Mouse (Mus musculus) MEL (cell line): ENCODE results near the gene Dnaic2. TPM values are rescaled to one million over a fixed set of nuclear protein-coding genes. Genes with fewer than 3 reads are reported as not detected.

Experiments used
- DNase-seq: peaks from one replicate; pipeline ENCODE4 v3.0.0; 2011; ENCODE audit warnings: low read depth, low spot score
- H3K27ac ChIP-seq: 2 replicates; pipeline ENCODE4 v1.5.1; 2012; ENCODE audit warnings: low read depth, mild to moderate bottlenecking, control low read depth, low read length, moderate library complexity; ENCODE audit not compliant: control insufficient read depth
- H3K27me3 ChIP-seq, 2 experiments: fragments of 150-350 bp in 1 of 2; sonication (generic) in 1 of 2; 2 replicates each; pipeline ENCODE4 v1.6.1; 2012; ENCODE audit warnings: low read length in 2 of 2, mild to moderate bottlenecking in 2 of 2, improper control_type of control experiment in 1 of 2, moderate library complexity in 1 of 2; ENCODE audit not compliant: insufficient read depth in 2 of 2, control insufficient read depth in 1 of 2
- H3K36me3 ChIP-seq, 2 experiments: 2 replicates each; pipeline ENCODE4 v1.6.1; 2012 to 2014; ENCODE audit warnings: low read length in 2 of 2, improper control_type of control experiment in 1 of 2, inconsistent platforms in 1 of 2, mild to moderate bottlenecking in 1 of 2; ENCODE audit not compliant: insufficient read depth in 2 of 2, control insufficient read depth in 1 of 2
- H3K4me1 ChIP-seq, 2 experiments: fragments of 150-350 bp in 1 of 2; sonication (generic) in 1 of 2; 2 replicates each; pipeline ENCODE4 v1.6.1; 2012; ENCODE audit warnings: low read length in 2 of 2, improper control_type of control experiment in 1 of 2, mild to moderate bottlenecking in 1 of 2; ENCODE audit not compliant: insufficient read depth in 2 of 2, control insufficient read depth in 1 of 2
- H3K4me3 ChIP-seq, 2 experiments: fragments of 150-350 bp in 1 of 2; sonication (generic) in 1 of 2; 2 replicates each; pipeline ENCODE4 v1.5.1; 2012; ENCODE audit warnings: low read depth in 2 of 2, low read length in 2 of 2, mild to moderate bottlenecking in 2 of 2, moderate library complexity in 2 of 2, control low read depth in 1 of 2, improper control_type of control experiment in 1 of 2; ENCODE audit not compliant: control insufficient read depth in 1 of 2, insufficient read depth in 1 of 2
- H3K79me2 ChIP-seq: 2 replicates; pipeline ENCODE4 v1.6.1; 2012; ENCODE audit warnings: mild to moderate bottlenecking, low read length, moderate library complexity; ENCODE audit not compliant: control insufficient read depth, poor library complexity, insufficient read depth
- H3K9ac ChIP-seq: 2 replicates; pipeline ENCODE4 v1.6.1; 2012; ENCODE audit warnings: low read depth, mild to moderate bottlenecking, control low read depth, low read length, moderate library complexity; ENCODE audit not compliant: control insufficient read depth, poor library complexity, severe bottlenecking
- H3K9me3 ChIP-seq: fragments of 150-350 bp; sonication (generic); replicated peaks from 2 replicates; pipeline ENCODE4 v1.6.1; 2012; ENCODE audit warnings: mild to moderate bottlenecking, low read length, improper control_type of control experiment, moderate library complexity; ENCODE audit not compliant: insufficient read depth
- E2F4 ChIP-seq: IDR thresholded peaks from 2 replicates; pipeline ENCODE4 v1.6.1; 2011; ENCODE audit warnings: low read depth, low read length, improper control_type of control experiment, borderline replicate concordance
- ELF1 ChIP-seq: IDR thresholded peaks from 2 replicates; pipeline ENCODE4 v1.6.1; 2014; ENCODE audit warnings: low read depth, mild to moderate bottlenecking, inconsistent platforms, low read length, improper control_type of control experiment, moderate library complexity
- EP300 ChIP-seq, 2 experiments: IDR thresholded peaks; 2 replicates each; pipeline ENCODE4 v1.6.1; 2011; ENCODE audit warnings: improper control_type of control experiment in 2 of 2, low read length in 2 of 2, low read depth in 1 of 2, mild to moderate bottlenecking in 1 of 2
- GABPA ChIP-seq: IDR thresholded peaks from 2 replicates; pipeline ENCODE4 v1.6.1; 2012; ENCODE audit warnings: low read depth, mild to moderate bottlenecking, inconsistent platforms, low read length, improper control_type of control experiment, moderate library complexity
- GATA1 ChIP-seq: IDR thresholded peaks from 2 replicates; pipeline ENCODE4 v1.6.1; 2011; ENCODE audit warnings: low read depth, low read length, improper control_type of control experiment
- JUND ChIP-seq: IDR thresholded peaks from 2 replicates; pipeline ENCODE4 v1.6.1; 2011; ENCODE audit warnings: low read depth, mild to moderate bottlenecking, improper control_type of control experiment, low read length
- MAFK ChIP-seq: IDR thresholded peaks from 2 replicates; pipeline ENCODE4 v1.6.1; 2011; ENCODE audit warnings: low read depth, mild to moderate bottlenecking, low read length, improper control_type of control experiment, borderline replicate concordance
- NELFE ChIP-seq: IDR thresholded peaks from 2 replicates; pipeline ENCODE4 v1.6.1; 2011; ENCODE audit warnings: low read depth, low read length, improper control_type of control experiment
- NRF1 ChIP-seq: IDR thresholded peaks from 2 replicates; pipeline ENCODE4 v1.6.1; 2014; ENCODE audit warnings: low read depth, mild to moderate bottlenecking, inconsistent platforms, low read length, improper control_type of control experiment, moderate library complexity; ENCODE audit not compliant: poor library complexity, insufficient read depth, severe bottlenecking
- POLR2A ChIP-seq, 2 experiments: IDR thresholded peaks; 2 replicates each; pipeline ENCODE4 v1.6.1; 2011 to 2012; ENCODE audit warnings: low read length in 2 of 2, mild to moderate bottlenecking in 2 of 2, control low read depth in 1 of 2, improper control_type of control experiment in 1 of 2, low read depth in 1 of 2, moderate library complexity in 1 of 2; ENCODE audit not compliant: control insufficient read depth in 1 of 2, insufficient read depth in 1 of 2, poor library complexity in 1 of 2
- POLR2AphosphoS2 ChIP-seq: IDR thresholded peaks from 2 replicates; pipeline ENCODE4 v1.6.1; 2011; ENCODE audit warnings: low read length, improper control_type of control experiment
- POLR2AphosphoS5 ChIP-seq: IDR thresholded peaks from 2 replicates; pipeline ENCODE4 v1.6.1; 2012; ENCODE audit warnings: low read depth, borderline replicate concordance, mild to moderate bottlenecking, inconsistent platforms, low read length, moderate library complexity, mixed read lengths
- RAD21 ChIP-seq: IDR thresholded peaks from 2 replicates; pipeline ENCODE4 v1.6.1; 2011; ENCODE audit warnings: mild to moderate bottlenecking, low read depth, low read length, improper control_type of control experiment
- RCOR1 ChIP-seq: IDR thresholded peaks from 2 replicates; pipeline ENCODE4 v1.6.1; 2012; ENCODE audit warnings: low read depth, mild to moderate bottlenecking, inconsistent platforms, low read length, improper control_type of control experiment
- TCF12 ChIP-seq: IDR thresholded peaks from 2 replicates; pipeline ENCODE4 v1.6.1; 2014; ENCODE audit warnings: low read depth, mild to moderate bottlenecking, inconsistent platforms, low read length, improper control_type of control experiment, moderate library complexity
- UBTF ChIP-seq: IDR thresholded peaks from 2 replicates; pipeline ENCODE4 v1.6.1; 2012; ENCODE audit warnings: low read depth, mild to moderate bottlenecking, inconsistent platforms, low read length, improper control_type of control experiment, moderate library complexity, borderline replicate concordance; ENCODE audit not compliant: insufficient read depth
- USF1 ChIP-seq: IDR thresholded peaks from 2 replicates; pipeline ENCODE4 v1.6.1; 2014; ENCODE audit warnings: low read depth, mild to moderate bottlenecking, inconsistent platforms, low read length, improper control_type of control experiment, moderate library complexity
- ZNF384 ChIP-seq: IDR thresholded peaks from 2 replicates; pipeline ENCODE4 v1.6.1; 2012; ENCODE audit warnings: low read depth, mild to moderate bottlenecking, inconsistent platforms, low read length, improper control_type of control experiment
- polyA plus RNA-seq, 2 experiments: library from polyadenylated mRNA; stranded (reverse) in 1 of 2; unstranded in 1 of 2; fragments of >175 nt in 1 of 2; fragments of >200 nt in 1 of 2; gene quantifications; 2 replicates each; pipeline versions ENCODE4 v1.2.1 to v1.2.4; 2012; ENCODE audit warnings: low replicate concordance in 2 of 2, low read depth in 1 of 2; ENCODE audit not compliant: insufficient read length in 2 of 2, insufficient read depth in 1 of 2, missing spikeins in 1 of 2
- total RNA-seq: library from RNA; depleted of rRNA; stranded (reverse); fragments of 300-350 nt; gene quantifications from 2 replicates; pipeline ENCODE4 v1.2.3, GENCODE M21; 2012

The Dnaic2 gene
- total and polyA plus RNA-seq, 3 experiments: not detected

DNA sequence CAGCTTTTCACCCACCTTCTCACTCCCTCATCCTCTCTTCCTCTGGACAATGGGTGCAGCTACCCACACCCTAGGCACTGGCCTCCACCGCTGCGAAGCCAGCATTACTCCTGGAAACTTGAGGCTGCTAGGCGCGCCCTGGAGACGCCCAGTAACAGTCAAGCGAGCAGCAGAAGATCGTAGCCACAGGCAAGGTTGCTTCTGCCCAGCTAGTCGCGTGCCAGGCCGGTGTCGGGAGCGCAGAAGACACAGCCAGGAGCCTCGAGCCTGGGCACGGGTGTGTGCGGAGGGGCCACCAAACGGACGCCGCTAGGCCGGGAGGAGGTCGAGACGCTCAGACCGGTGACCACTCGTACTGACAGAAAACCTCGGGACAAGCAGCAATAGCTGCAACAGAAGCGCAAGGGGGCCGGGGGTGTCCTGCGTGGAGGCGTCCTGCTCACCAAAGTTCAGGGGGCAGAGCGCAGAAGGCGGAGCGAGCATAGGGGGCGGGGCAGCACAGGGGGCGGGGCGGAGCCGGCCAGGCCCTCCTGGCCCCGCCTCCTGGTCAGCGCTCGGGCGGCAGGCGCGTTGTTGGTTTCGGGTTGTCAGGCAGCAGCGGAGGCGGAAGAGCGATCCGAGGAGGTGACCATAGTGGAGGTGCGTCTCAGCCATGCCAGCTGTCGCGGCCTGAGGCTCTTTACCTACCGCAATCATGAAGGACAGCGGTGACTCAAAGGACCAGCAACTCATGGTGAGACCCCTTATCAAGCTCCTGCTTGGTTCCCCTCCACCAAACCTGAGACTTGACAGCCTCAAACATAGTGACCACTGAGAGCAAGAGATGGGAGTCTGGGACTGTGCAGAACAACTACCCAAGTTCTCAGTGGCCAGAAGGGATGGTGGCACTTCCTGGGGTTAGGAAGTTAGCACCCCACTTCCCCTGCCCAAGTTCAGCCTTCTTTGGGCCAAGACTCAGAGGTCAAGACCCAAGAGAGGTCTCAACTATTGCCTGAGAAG lies 37.9 kb downstream of the Dnaic2 start, which contains the start of gene Kif19a:
TSS of gene Kif19a (plus strand) at position 569 of the 999 bp plus-strand sequence.
- no peak for DNase-seq
- H3K79me2 ChIP-seq: no peaks in the 10 kb centered on the region
- no peak within 1 kb of the TSS for H3K27ac ChIP-seq
- H3K9me3 ChIP-seq: no peaks in the 10 kb centered on the region; the same call in 1 of the 2 replicates
- TF ChIP-seq GATA1: no peak
- no peak for TF ChIP-seq RCOR1
- no peak for TF ChIP-seq NRF1
- TF ChIP-seq NELFE: no peak
- TF ChIP-seq, all 39 proteins: peak for 0
- no peaks in the 10 kb centered on the region for H3K27me3 ChIP-seq
- H3K9ac ChIP-seq: no peak within 1 kb of the TSS
- no peaks in the 10 kb centered on the region for H3K4me1 ChIP-seq
- H3K36me3 ChIP-seq: no peaks in the 10 kb centered on the region
- no peak within 1 kb of the TSS for H3K4me3 ChIP-seq

- TF ChIP-seq GATA1 (no peak), ZNF384 (no peak), MAFK (no peak), GABPA (no peak), POLR2AphosphoS5 (no peak)
- Histone ChIP-seq H3K27ac (no peak overlapping the region), H3K9me3 (no peaks in the 10 kb centered on the region; the same call in 1 of the 2 replicates), H3K4me1 (no peaks in the 10 kb centered on the region), H3K9ac (no peak overlapping the region), H3K4me3 (no peak overlapping the region), H3K79me2 (no peaks in the 10 kb centered on the region), H3K36me3 (no peaks in the 10 kb centered on the region), H3K27me3 (no peaks in the 10 kb centered on the region)
- no peak for DNase-seq
Measured at GRCm38 (mm10) chr11:114769911-114770310, 42.7 kb downstream of the Dnaic2 start.

GRCm38 (mm10) chr11:114771896-114772295 lies 44.7 kb downstream of the Dnaic2 start:
- no peak overlapping the region for H3K9ac ChIP-seq
- H3K27ac ChIP-seq: no peak overlapping the region
- no peaks in the 10 kb centered on the region for H3K36me3 ChIP-seq
- DNase-seq: no peak
- no peak for TF ChIP-seq MAFK
- TF ChIP-seq TCF12: no peak
- no peak for TF ChIP-seq JUND
- no peak for TF ChIP-seq UBTF
- no peak for TF ChIP-seq NELFE
- no peak for TF ChIP-seq POLR2AphosphoS2
- TF ChIP-seq EP300 (IDR thresholded peaks at IDR 0.05; ENCODE audit: low read depth in 1 of 2, low read length in 2 of 2): no peak
- no peak for TF ChIP-seq RAD21
- TF ChIP-seq ELF1: no peak
- TF ChIP-seq USF1: no peak
- TF ChIP-seq E2F4: no peak
- TF ChIP-seq POLR2A (IDR thresholded peaks at IDR 0.05; ENCODE audit: control insufficient read depth in 1 of 2, insufficient read depth in 1 of 2, low read depth in 1 of 2, low read length in 2 of 2, poor library complexity in 1 of 2): no peak
- no peaks in the 10 kb centered on the region for H3K27me3 ChIP-seq
- no peaks in the 10 kb centered on the region; the same call in 1 of the 2 replicates for H3K9me3 ChIP-seq
- no peaks in the 10 kb centered on the region for H3K79me2 ChIP-seq
- no peak overlapping the region for H3K4me3 ChIP-seq
- H3K4me1 ChIP-seq: no peaks in the 10 kb centered on the region
